Mouse (Mus musculus): Measurements from ENCODE around the gene Kbtbd13. TPM values are rescaled to one million over a fixed set of nuclear protein-coding genes. Genes with fewer than 3 reads are reported as not detected.
A peak's percentile ranks its signal among the peaks of the same experiment; 100 is the strongest.

Kbtbd13 gene
- polyA plus RNA-seq, 1 experiment = 0.27 TPM

- Histone ChIP-seq H3K9me3 (replicated peaks; ENCODE audit: control insufficient read depth, insufficient read depth, low read length, poor library complexity, severe bottlenecking) (no peaks in the 10 kb centered on the region), H3K27me3 (ENCODE audit: control insufficient read depth, insufficient read depth, low read length, poor library complexity, severe bottlenecking) (no peaks in the 10 kb centered on the region), H3K9ac (ENCODE audit: low read depth, poor library complexity, severe bottlenecking) (peak overlapping the region; percentile 62), H3K4me3 (ENCODE audit: low read depth, low read length) (peak overlapping the region; percentile 50), H3K36me3 (ENCODE audit: control insufficient read depth, insufficient read depth, low read length, poor library complexity, severe bottlenecking) (no peaks in the 10 kb centered on the region), H3K27ac (ENCODE audit: insufficient read depth, low read length) (no peak overlapping the region), H3K4me1 (ENCODE audit: control insufficient read depth, insufficient read depth, low read length) (no peaks in the 10 kb centered on the region)
- TF ChIP-seq EP300 (IDR thresholded peaks at IDR 0.05; ENCODE audit: insufficient read depth, low read depth, low read length) (no peak), POLR2A (IDR thresholded peaks at IDR 0.05; ENCODE audit: insufficient read depth, low read length) (no peak), CTCF (IDR thresholded peaks at IDR 0.05; ENCODE audit: low read depth, low read length) (no peak)
Measured at GRCm38 (mm10) chr9:65371756-65372155, 19.7 kb downstream of the Kbtbd13 start.

GRCm38 (mm10) chr9:65365721-65366120 is 25.7 kb downstream of the Kbtbd13 start:
- no peaks in the 10 kb centered on the region for H3K9me3 ChIP-seq (replicated peaks; ENCODE audit: control insufficient read depth, insufficient read depth, low read length, poor library complexity, severe bottlenecking)
- TF ChIP-seq EP300 (IDR thresholded peaks at IDR 0.05; ENCODE audit: insufficient read depth, low read depth, low read length) = no peak
- no peak for TF ChIP-seq CTCF (IDR thresholded peaks at IDR 0.05; ENCODE audit: low read depth, low read length)
- no peak for TF ChIP-seq POLR2A (IDR thresholded peaks at IDR 0.05; ENCODE audit: insufficient read depth, low read length)
- no peaks in the 10 kb centered on the region for H3K4me1 ChIP-seq (ENCODE audit: control insufficient read depth, insufficient read depth, low read length)
- H3K9ac ChIP-seq (ENCODE audit: low read depth, poor library complexity, severe bottlenecking) = no peak overlapping the region
- H3K27ac ChIP-seq (ENCODE audit: insufficient read depth, low read length) = no peak overlapping the region
- H3K4me3 ChIP-seq (ENCODE audit: low read depth, low read length) = no peak overlapping the region
- H3K27me3 ChIP-seq (ENCODE audit: control insufficient read depth, insufficient read depth, low read length, poor library complexity, severe bottlenecking) = no peaks in the 10 kb centered on the region
- H3K36me3 ChIP-seq (ENCODE audit: control insufficient read depth, insufficient read depth, low read length, poor library complexity, severe bottlenecking) = peaks cover 13% of the 10 kb centered on the region

- TF ChIP-seq POLR2A (IDR thresholded peaks at IDR 0.05; ENCODE audit: insufficient read depth, low read length) (no peak), EP300 (IDR thresholded peaks at IDR 0.05; ENCODE audit: insufficient read depth, low read depth, low read length) (no peak), CTCF (IDR thresholded peaks at IDR 0.05; ENCODE audit: low read depth, low read length) (no peak)
- Histone ChIP-seq H3K27me3 (ENCODE audit: control insufficient read depth, insufficient read depth, low read length, poor library complexity, severe bottlenecking) (no peaks in the 10 kb centered on the region), H3K4me1 (ENCODE audit: control insufficient read depth, insufficient read depth, low read length) (no peaks in the 10 kb centered on the region), H3K9me3 (replicated peaks; ENCODE audit: control insufficient read depth, insufficient read depth, low read length, poor library complexity, severe bottlenecking) (no peaks in the 10 kb centered on the region), H3K9ac (ENCODE audit: low read depth, poor library complexity, severe bottlenecking) (no peak overlapping the region), H3K4me3 (ENCODE audit: low read depth, low read length) (no peak overlapping the region), H3K27ac (ENCODE audit: insufficient read depth, low read length) (no peak overlapping the region), H3K36me3 (ENCODE audit: control insufficient read depth, insufficient read depth, low read length, poor library complexity, severe bottlenecking) (peaks cover 21% of the 10 kb centered on the region)
Measured at GRCm38 (mm10) chr9:65363684-65364083, 27.8 kb downstream of the Kbtbd13 start.

DNA sequence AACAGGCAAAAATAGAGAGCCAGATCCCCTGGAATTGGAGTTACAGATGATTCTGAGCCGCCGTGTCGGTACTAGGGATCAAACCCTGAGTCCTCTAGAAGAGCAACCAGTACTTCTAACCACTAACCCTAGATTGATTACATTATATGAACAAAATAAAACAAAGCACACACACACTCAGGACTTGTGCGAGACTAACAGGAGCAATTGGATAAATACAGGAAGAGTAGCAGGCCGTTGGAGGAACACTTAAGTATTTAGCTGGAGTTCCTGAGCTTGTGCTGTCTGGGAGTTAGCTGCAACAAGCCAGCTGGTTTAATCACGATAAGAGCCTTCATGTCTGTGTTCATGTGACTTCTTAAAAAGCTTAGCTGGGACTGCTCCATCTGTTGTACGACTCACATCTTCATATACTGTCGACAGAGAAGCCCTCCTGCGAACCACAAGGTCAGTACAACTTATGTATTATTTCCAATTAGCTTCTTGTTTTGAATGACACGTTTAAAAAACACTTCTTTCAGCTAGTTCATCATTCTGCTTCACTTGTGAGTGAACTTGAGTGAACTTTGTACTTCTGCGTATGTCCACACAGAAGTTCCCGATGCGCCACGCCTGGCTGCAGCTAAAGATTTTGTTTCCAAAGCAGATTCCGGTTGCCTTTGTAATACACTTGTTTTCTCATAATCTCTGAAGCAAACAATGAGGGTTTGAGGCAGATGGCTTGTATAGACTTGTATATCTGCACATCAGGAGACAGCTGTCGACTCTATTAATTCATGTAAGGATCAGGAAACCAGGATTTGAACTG is 30.6 kb downstream of the Kbtbd13 start, which contains the start of gene Ubap1l:
Gene Ubap1l (plus strand): TSS at position 401 of the 808 bp plus-strand sequence.
- Histone ChIP-seq H3K36me3 (ENCODE audit: control insufficient read depth, insufficient read depth, low read length, poor library complexity, severe bottlenecking) (peaks cover 39% of the 10 kb centered on the region), H3K4me3 (ENCODE audit: low read depth, low read length) (no peak within 1 kb of the TSS), H3K27me3 (ENCODE audit: control insufficient read depth, insufficient read depth, low read length, poor library complexity, severe bottlenecking) (no peaks in the 10 kb centered on the region), H3K9me3 (replicated peaks; ENCODE audit: control insufficient read depth, insufficient read depth, low read length, poor library complexity, severe bottlenecking) (no peaks in the 10 kb centered on the region), H3K9ac (ENCODE audit: low read depth, poor library complexity, severe bottlenecking) (no peak within 1 kb of the TSS), H3K27ac (ENCODE audit: insufficient read depth, low read length) (no peak within 1 kb of the TSS), H3K4me1 (ENCODE audit: control insufficient read depth, insufficient read depth, low read length) (no peaks in the 10 kb centered on the region)
- TF ChIP-seq EP300 (IDR thresholded peaks at IDR 0.05; ENCODE audit: insufficient read depth, low read depth, low read length) = no peak
- TF ChIP-seq POLR2A (IDR thresholded peaks at IDR 0.05; ENCODE audit: insufficient read depth, low read length) = no peak
- no peak for TF ChIP-seq CTCF (IDR thresholded peaks at IDR 0.05; ENCODE audit: low read depth, low read length)

DNA sequence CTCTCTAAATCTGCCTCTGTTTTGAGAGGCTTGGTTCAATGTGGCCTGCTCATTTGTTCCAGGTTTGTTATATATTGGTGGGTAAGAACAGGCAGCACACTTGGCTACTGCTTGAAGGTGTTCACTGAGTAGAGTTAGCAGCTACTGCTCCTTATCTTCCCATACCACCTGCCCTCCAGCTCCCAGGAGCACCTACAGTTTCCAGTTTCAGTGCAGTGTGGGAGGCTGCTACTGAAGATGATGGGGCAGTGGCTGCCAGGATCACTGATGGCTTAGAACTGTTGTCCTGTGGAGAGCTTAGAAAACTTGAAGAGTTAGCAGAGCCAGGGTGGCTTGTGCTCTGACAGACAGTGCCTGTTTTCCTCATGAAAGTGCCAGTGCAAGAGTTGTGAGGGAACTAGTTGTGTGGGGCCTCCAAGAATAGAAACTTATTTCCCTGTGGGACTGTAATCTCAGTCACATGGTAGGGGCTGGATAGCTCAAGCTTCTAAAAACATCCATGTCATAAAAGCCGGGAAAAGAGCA is 32.4 kb downstream of the Kbtbd13 start:
- Histone ChIP-seq H3K27me3 (ENCODE audit: control insufficient read depth, insufficient read depth, low read length, poor library complexity, severe bottlenecking) (no peaks in the 10 kb centered on the region), H3K36me3 (ENCODE audit: control insufficient read depth, insufficient read depth, low read length, poor library complexity, severe bottlenecking) (peaks cover 50% of the 10 kb centered on the region), H3K9ac (ENCODE audit: low read depth, poor library complexity, severe bottlenecking) (no peak overlapping the region), H3K27ac (ENCODE audit: insufficient read depth, low read length) (no peak overlapping the region), H3K4me1 (ENCODE audit: control insufficient read depth, insufficient read depth, low read length) (no peaks in the 10 kb centered on the region), H3K9me3 (replicated peaks; ENCODE audit: control insufficient read depth, insufficient read depth, low read length, poor library complexity, severe bottlenecking) (no peaks in the 10 kb centered on the region), H3K4me3 (ENCODE audit: low read depth, low read length) (no peak overlapping the region)
- TF ChIP-seq CTCF (IDR thresholded peaks at IDR 0.05; ENCODE audit: low read depth, low read length) (no peak), POLR2A (IDR thresholded peaks at IDR 0.05; ENCODE audit: insufficient read depth, low read length) (no peak), EP300 (IDR thresholded peaks at IDR 0.05; ENCODE audit: insufficient read depth, low read depth, low read length) (no peak)

- Histone ChIP-seq H3K4me1 (ENCODE audit: control insufficient read depth, insufficient read depth, low read length) (no peaks in the 10 kb centered on the region), H3K9ac (ENCODE audit: low read depth, poor library complexity, severe bottlenecking) (no peak overlapping the region), H3K27ac (ENCODE audit: insufficient read depth, low read length) (no peak overlapping the region), H3K27me3 (ENCODE audit: control insufficient read depth, insufficient read depth, low read length, poor library complexity, severe bottlenecking) (no peaks in the 10 kb centered on the region), H3K9me3 (replicated peaks; ENCODE audit: control insufficient read depth, insufficient read depth, low read length, poor library complexity, severe bottlenecking) (no peaks in the 10 kb centered on the region), H3K36me3 (ENCODE audit: control insufficient read depth, insufficient read depth, low read length, poor library complexity, severe bottlenecking) (peaks cover 45% of the 10 kb centered on the region), H3K4me3 (ENCODE audit: low read depth, low read length) (no peak overlapping the region)
- no peak for TF ChIP-seq POLR2A (IDR thresholded peaks at IDR 0.05; ENCODE audit: insufficient read depth, low read length)
- no peak for TF ChIP-seq EP300 (IDR thresholded peaks at IDR 0.05; ENCODE audit: insufficient read depth, low read depth, low read length)
- no peak for TF ChIP-seq CTCF (IDR thresholded peaks at IDR 0.05; ENCODE audit: low read depth, low read length)
Measured at GRCm38 (mm10) chr9:65356971-65357370, 34.5 kb downstream of the Kbtbd13 start.

Data from ES-Bruce4 (cell line).